Mouse (Mus musculus): ENCODE measurements around the gene Akap8l.

GRCm38 (mm10) chr17:32333675-32334303, 16.6 kb downstream of the Akap8l start:
- TF ChIP-seq CTCF (IDR thresholded peaks at IDR 0.05; ENCODE audit: insufficient read depth, low read depth, low read length) (no peak), POLR2A (IDR thresholded peaks at IDR 0.05; ENCODE audit: insufficient read depth, low read depth, low read length) (no peak)

Measured in olfactory bulb, adult 2 months (tissue).